Mouse (Mus musculus) inflammation-experienced regulatory T-cells, adult 6 months (primary cell): ENCODE measurements around the gene Exoc3l2. TPM values are rescaled to one million over a fixed set of nuclear protein-coding genes. Genes with fewer than 3 reads are reported as not detected.
A peak's percentile ranks its signal among the peaks of the same experiment; 100 is the strongest.

Experiments
- ATAC-seq: one replicate; pipeline ENCODE4 v1.8.0; 2017
- polyA plus RNA-seq, 3 experiments: library from polyadenylated mRNA; unstranded; fragments of 100-300 nt; shearing (Covaris generic); gene quantifications; one replicate each; pipeline ENCODE4 v1.2.1; 2017

The Exoc3l2 gene
- not detected for polyA plus RNA-seq

DNA sequence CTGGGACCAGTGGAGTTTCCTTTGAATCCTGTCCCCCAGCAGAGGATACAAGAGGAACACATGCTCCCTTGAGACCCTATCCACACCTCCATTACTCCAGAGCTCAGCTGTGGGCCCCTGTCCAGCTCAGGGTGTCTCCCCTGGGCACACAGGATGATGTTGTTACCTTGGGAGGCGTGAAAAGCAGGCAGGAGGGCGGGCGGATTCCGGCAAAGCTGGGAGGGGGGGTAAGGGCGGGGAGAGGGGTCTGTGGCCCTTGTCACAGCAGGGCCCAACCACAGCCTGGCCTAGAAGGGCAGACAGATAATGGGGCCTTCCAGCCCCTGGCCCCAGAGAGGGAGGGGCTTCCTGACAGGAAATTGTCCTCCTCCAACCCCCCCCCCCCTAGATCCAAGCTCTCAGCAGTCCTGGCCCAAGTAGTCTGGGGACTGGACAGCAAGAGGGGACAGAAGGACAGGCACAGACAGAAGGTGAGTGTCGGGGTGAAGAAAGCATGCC is at the start of gene Exoc3l2:
Exoc3l2 (plus strand) TSS at position 448 of the 498 bp plus-strand sequence.
- ATAC-seq: no peak

DNA sequence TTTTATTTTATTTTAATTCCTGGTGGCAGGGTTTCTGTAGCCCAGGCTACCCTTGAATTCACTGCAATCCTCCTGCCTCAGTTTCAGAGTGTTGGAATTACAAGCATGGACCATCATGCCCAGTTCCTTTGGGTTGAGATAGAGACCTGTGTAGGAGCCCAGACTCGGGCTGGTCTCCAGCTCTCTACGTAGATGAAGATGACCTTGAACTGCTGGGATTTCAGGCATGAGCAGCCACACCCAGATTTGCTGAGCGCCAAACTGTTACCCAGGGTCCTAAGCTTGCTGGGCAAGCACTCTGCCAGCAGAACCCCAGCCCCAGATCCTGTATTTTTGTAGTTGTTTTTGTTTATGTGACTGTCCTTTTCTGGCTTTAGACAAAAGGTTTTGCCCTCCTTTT is 49.6 kb upstream of the Exoc3l2 start:
- ATAC-seq: no peak

DNA sequence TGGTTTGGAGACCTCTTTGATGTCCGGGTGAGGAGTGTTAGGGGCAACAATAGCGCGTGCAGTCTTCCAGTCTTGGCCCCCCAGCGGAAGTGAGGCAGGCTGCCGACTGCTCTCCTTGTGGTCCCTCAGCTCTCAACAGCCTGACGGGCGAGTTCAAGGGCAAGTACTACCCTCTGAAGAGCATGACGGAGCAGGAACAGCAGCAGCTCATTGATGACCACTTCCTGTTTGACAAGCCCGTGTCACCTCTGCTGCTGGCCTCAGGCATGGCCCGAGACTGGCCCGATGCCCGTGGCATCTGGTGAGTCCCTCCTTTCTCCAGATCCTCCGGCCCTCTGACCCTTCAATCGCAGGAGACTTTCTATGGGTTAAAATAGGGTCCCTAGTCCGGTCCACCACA is 46.5 kb upstream of the Exoc3l2 start:
- ATAC-seq: no peak

DNA sequence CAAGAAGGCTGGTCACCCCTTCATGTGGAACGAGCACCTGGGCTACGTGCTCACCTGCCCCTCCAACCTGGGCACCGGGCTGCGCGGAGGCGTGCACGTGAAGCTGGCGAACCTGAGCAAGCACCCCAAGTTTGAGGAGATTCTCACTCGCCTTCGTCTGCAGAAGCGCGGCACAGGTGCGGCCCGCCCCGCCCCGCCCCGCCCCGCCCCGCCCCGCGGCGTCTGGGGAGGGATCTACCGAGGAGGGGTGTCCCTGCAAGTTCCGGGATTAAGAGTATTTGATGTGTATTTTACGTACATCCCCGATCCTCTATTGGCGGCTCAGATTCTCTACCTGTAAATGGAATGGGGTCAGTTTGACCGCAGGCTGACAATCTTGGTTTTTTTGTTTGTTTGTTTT is 43.0 kb upstream of the Exoc3l2 start:
- ATAC-seq: no peak

DNA sequence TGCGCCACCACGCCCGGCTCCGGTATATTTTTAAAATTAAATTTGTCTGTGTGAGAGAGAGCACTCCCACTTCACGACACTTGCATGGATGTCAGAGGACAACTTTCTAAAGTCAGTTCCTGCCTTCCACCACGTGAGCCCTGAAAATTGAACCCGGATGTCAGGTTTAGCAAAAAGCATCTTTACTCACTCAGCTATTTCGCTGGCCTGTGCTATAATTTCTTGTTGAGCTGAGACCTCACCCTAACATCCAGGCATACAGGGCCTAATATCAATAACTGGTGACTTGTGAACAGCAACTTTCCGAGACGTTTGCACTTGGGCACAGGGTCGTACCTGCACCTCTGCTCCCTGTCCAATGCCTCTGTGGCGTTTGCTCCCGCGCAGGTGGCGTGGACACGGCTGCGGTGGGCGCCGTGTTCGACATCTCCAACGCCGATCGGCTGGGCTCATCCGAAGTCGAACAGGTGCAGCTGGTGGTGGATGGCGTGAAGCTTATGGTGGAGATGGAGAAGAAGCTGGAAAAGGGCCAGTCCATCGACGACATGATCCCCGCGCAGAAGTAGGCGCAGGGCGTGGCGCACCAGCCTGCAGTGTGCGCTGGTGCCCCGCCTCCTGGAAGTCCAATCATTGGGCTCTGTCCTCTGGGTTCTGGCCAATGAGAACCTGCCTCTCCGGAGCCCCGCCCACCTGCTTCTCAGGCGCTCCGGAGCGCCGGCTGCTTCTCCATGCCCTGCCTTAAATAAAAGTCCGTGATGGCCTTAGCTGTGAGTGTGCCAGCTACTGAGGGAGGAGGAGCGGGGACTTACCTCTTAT is 42.1 kb upstream of the Exoc3l2 start:
- peak; percentile 97 for ATAC-seq

DNA sequence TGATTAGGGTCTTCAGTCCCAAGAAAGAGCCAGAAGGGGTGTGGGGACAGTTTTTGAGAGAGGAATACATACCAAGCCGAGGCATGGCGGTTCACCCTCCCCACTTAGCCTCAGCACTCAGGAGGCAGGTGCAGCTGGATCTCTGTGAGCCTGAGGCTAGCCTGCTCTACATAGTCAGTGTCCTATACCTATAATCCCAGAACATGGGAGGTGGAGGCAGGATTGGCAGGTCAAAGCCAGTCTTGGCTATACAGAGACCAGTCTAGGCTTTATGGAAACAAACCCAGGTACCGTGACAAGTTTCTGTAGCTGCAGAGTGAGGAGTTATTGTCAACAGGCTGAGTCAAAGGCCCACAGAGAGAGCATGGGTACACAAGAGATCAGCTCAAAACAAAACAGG is 40.0 kb upstream of the Exoc3l2 start:
- ATAC-seq: no peak

DNA sequence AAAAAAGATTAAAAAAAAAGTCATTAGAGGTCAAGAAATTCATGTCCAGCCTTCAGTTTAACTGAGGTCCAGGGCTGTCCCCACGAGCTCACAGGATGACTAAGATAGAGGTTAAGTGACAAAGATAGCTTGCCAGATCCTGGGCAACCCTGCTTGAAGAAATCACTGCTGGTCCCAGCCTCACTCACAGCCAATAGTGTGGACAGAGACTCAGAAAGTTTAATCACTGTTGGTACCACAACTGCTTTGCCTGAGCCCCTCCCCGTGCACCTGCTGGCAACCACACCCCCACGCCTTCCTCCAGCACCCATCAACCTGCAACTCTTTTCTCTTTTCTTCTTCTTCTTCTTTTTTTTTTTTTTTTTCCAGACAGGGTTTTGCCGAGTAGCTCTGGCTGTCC is 39.1 kb upstream of the Exoc3l2 start:
- no peak for ATAC-seq

DNA sequence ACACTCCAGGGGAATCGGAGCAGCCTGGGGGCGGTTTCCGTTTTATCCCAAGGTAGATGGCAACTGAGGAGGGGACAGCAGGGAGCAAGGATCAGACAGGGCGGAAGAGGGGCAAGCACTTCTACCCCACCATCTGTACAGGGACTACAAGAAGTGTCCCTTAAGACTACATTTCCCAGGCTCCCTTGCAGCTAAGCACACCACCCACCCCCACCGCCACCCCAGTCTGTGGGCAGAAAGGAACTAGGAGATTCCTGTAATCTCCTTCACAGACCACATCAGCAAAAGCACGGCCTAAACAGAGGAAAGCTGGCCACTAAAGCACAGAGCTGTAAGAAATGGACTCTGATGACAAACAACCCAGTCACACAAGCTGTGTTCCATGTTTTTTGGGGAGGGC is 36.8 kb upstream of the Exoc3l2 start:
- no peak for ATAC-seq

DNA sequence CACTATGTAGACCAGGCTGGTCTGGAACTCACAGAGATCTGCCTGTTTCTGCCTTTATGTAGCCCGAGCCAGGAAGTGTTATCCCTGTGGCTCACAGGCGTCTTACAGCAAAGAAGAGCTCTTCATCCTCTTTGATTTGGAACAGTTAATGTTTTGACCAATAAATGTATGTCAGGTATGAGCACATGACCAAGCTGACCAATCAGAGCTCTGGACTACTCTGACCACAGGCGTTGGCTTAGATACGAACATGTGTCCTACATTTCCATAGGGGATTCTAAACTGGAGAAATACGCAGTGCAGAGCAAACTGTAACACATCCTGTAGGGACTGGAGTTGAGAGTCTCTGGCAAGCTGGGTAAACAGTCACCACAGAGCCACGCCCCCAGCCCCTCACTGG is 36.2 kb upstream of the Exoc3l2 start:
- ATAC-seq: no peak

DNA sequence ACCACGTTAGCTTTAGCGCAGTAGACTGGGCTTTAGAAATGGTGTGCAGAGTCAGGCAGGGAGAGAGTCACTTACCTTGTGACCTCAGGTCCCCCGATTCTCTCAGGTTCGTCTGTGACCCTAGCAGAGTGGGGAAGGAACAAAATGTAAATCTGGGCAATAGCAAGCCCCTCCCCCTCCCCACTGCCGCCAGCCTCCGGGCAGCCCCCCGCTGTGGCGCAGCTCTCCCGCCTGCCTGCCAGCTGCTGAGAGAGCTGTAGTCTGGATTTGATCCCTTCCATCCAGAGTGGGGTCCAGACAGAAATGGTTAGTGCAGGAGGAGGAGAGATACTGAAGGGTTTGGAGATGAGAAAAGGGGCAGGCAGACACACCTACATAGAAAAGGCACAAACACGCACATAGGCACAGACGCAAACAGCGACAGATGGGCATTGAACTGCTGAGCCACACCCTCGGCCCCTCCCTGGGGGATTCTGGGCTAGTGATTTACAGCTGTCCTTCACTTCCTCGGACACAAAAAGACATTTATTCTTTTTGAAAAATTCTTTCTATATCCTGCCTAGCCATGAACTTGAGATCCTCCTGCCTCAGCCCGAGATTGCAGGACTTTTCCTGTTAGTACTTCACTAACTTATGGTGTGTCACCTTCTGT is 35.0 kb upstream of the Exoc3l2 start:
- ATAC-seq: no peak

DNA sequence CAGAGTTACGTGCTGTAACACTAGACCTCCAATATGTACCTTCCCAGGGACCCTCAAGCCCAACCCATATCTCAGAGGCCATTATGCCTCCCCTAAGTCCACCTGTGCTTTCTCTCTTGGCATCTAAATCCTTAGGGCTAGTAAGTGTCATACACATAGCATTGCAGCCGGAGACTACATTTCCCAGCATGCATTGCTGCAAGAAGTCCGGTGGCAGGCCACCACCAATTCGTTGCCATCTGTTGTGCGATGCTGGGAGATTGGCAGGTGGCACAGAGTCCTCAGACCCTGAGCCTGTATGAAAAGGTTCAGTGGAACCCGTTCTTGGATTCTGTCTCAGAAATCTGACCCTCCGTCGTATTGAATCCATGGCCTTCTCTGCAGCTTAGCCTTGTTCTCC is 33.4 kb upstream of the Exoc3l2 start:
- ATAC-seq: no peak

DNA sequence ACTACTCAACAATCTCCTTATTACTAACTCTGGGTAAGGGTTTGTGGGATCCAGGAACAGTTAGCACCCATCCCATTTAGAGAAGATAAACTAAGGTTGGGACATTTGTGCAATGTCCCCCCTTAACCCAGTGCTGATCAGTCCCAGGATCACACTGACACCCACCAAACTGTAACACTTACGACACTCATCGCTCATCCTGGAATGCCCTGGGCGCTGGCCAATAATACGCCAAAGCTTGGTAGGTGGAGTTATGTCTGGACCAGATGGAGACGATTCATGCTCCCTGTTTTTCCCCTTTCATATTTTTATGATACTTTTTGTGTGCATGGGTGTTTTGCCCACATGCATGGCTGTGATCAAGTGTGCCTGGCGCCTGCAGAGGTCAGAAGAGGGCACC is 32.7 kb upstream of the Exoc3l2 start:
- ATAC-seq: no peak

DNA sequence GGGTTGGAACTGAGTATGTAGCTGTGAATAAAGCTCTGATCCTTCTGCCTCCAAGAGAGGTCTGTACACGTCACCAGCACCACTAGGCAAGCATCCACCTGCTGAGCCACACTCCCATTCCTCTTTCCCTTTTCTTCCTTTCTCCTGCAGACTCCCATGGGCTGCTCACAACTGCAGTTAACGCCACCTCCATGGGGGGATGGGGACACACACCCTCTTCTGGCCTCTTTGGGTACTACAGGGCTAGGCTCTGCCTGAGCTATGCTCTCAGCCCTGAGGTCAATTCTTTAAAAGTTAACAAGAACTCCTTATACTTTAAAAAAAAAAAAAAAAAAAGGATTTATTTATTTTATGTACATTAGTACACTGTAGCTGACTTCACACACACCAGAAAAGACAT is 30.7 kb upstream of the Exoc3l2 start:
- ATAC-seq: no peak

DNA sequence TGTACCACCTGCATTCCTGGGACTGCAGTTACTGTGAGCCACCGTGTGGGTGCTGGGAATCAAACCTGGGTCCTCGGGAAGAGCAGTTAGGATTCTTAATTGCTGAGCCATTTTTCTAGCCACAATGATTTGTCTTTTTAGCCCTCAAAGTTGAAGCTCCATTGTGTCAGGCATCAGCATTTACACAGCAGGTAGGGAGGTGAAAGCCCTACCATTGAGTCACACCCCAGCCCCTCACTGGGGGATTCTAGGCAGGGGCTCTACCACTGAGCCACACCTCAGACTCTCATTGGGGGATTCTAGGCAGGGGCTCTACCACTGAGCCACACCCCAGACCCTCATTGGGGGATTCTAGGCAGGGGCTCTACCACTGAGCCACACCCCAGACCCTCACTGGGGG is 26.9 kb upstream of the Exoc3l2 start:
- ATAC-seq: no peak

DNA sequence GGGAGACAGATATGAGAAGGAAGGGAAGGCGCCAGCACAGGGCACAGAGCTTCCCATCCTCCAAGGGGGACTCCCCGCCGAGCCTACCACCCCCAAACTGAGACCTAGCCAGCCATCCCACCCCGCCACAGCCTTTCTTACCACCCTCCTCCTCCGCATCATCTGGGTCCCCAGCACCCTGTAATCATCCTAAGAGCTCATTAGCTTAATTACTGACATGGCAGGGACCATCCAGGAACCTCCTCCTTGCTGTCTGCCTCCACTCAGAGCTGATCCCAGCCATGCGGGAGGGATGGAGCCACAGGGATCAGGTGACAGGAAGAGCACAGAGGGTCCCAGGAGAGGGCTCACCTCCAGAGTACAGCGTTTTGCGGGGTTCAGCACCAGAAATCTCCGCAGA is 26.1 kb upstream of the Exoc3l2 start:
- ATAC-seq: no peak

DNA sequence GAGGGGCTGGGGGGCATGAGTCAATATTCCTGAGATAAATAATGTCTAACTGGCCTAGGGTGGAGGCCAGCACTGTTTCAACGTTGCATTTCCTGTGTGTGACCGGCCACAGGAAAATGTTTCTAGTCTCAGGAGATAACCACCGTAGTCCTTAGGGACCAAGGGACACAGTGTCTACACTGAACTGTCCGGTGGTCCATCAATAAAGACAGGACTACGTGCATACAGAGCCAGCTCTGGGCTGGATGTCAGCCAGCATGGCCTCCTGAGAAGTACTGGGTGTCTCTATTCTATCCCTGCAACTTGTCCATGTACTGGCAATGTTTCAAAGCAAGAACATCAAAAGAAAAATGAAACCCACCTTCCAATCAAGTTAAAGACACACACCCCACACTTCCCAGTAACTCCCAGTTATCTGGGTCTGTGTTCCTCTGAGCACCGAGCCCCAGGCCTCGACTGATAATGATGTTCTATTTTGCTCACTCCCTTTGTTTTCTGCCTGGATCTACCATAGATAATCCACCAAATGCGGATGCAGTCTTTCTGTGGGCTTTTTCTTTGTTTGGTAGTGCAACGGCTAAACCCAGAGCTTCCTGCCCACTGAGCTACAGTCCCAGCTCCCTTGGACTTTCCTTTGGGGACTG is 21.6 kb upstream of the Exoc3l2 start:
- ATAC-seq: no peak

DNA sequence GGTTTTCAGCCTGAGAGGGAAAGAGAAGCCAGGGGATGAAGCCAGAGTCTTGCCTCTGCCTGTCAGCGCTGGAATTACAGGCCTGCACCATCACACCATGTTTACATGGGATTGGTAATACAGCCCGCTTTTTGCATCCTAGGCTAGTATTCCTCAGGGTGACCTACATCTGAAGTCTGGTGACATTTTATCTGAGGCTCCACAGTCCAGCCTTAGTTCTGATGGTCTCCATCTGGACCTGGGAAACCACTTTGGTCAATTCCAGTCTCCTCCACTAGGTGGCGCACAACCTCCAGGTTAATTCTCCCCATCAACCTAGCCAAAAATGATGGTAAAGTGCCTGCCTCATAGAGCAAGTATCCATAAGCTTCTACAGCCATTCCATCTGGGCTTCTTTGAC is 19.8 kb upstream of the Exoc3l2 start:
- ATAC-seq: peak; percentile 43

DNA sequence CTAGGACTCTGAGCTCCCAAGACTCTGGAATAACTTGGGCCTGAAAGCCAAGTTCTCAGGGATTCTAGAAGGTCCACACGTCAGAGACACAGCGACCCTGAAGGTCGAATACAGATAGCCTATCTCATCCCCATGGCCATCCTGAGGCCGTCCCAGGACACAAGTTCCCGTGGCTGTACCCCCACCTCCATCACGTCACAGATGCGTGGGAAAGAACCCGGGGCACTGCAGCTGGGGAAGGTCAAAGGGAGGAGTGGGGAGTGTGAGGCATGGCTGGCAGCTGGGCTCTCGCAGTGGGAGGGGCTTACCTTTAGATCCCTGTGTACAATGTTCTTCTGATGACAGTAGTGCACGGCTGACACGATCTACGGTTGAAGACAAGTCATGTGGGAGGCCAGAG is 18.3 kb upstream of the Exoc3l2 start:
- ATAC-seq: no peak

DNA sequence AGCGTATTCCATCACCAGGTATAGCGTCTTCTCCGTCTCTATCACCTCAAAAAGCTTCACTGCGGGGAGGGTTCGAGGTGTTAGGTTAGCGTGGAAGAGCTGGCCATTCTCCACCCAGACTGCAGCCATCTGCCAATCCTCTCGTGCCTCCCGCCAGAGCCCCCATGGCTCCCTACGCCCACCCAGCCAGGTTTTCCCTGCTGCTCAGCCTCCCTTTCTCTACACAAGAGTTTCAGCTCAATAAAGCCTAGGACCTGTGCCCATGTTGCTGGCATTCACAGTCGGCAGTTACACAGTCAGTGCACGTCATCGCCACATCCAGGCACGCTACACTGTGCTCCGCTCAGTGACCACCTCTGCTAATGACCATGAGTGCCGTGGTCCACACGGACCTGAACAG is 15.4 kb upstream of the Exoc3l2 start:
- ATAC-seq: no peak

DNA sequence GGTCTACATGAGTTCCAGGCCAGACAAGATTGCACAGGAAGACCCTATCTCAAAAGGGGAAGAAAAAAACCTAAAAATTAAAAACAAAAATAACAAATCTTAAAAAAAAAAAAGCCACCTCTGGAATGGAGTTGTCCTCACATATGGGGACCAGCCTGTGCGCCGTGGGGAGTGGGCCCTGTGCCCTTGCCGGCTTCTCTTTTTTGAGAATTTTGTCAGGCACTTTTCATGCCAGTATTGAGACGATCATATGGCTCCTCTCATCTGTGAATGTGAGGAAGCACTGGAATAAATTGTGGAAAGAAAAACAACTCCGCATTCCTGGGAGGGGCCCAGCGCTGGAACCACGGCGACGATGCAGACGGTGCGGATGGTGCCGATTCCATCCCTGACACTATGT is 14.0 kb upstream of the Exoc3l2 start:
- ATAC-seq: no peak

DNA sequence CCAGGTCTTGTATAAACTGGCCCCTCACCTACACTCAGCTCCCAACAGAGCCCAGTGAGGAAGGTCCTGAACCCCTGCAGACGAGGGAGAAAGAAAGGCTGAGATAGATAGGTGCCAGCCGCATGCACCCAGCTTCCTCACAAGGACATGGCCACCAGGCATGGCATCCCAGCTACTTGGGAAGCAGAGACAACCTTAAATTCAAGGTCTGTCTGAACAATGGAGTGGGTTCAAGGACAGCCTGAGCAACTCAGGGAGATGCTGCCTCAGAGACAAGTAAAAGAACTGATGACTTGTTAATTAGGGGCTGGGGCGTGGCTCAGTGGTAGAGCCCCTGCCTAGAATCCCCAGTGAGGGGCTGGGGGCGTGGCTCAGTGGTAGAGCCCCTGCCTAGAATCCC is 7.9 kb upstream of the Exoc3l2 start:
- ATAC-seq: no peak

DNA sequence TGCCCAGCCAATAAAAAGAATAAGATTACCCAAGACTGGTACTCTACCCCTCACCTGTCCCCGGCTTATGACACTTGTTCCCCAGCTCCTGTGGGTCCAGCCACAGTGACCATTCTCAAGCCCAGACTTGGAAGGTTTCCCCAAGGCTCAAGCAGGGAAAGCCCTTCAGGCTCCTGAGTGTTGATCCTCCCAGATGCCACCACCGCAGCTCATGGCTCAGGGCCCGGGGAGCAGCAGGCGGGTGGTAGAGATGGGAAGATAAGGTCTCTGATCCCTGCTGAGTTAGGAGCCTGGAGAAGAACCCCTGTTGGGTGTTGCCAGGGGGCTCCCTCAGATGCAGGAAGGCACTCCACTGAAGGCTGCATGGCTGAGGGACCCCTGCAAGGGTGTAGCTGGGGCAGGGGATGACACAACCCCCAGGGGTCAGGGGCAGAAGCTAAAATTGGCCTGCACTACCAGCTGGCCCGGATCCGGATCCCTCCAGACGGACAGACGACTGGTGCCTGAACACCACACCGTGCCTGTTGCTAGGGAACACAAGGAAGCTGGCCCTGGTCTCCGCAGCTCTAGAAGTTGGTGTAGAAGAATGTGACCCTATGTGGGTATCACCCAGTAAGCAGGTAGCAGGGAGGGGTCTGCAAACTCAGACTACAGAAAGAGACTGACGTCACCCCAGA is 7.2 kb upstream of the Exoc3l2 start:
- no peak for ATAC-seq

DNA sequence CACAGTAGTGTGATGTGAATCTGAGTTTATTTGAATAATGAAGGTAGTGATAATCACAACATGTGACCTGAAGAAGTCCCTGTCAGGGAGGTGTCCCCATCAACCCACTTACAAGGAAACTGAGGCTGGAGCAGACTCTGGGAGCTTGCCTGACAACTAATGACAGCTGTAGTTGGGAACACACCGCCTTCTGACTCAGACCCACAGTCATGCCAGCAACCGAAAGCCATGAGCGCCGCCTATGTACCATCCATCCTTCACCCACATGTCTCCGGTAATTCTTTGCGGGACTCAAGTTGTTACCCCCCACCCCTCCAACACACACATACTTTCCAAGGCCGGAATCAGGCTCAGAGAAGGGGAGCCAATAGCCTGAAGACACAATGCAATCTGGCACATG is 6.5 kb upstream of the Exoc3l2 start:
- ATAC-seq: no peak
